Mouse (Mus musculus) ES-Bruce4 (cell line): ENCODE results near the gene Btg2.
A peak's percentile ranks its signal among the peaks of the same experiment; 100 is the strongest.

Experiments used
- EP300 ChIP-seq: IDR thresholded peaks from 2 replicates; pipeline ENCODE4 v1.6.1; 2011; ENCODE audit warnings: low read depth, low read length; ENCODE audit not compliant: insufficient read depth
- POLR2A ChIP-seq: IDR thresholded peaks from one replicate; pipeline ENCODE4 v1.8.1; 2011; ENCODE audit warnings: low read length; ENCODE audit not compliant: insufficient read depth

GRCm38 (mm10) chr1:134078802-134079476, at the start of gene Btg2:
- TF ChIP-seq EP300 = 0 out of 2 replicates have a peak, but pooled peaks have one; percentile 28
- peak; percentile 98 for TF ChIP-seq POLR2A
